Comparison of ENCODE assay signal across 18 mouse cellular contexts in the genomic region with DNA sequence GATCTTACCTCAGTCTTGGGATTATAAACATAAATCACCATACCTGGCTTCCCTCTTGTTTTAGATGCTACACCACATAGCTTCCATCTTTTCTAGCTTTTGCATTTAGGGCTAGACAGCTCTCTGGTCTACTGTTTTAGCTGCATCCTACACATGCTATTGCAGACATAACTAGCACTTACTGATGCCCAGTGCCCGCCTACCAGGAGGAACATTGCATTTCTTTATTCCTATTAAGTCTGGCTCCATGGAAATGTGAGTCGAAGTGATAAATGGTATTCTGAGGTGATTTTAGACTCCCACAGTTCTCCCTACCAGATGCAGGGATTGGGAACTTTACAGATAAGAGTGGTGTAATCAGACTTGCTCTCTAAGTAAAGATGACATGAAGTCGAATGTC.
DNase-seq lines count a peak whose midpoint lies in the region; TF ChIP-seq lines count a peak whose summit lies in the region.
"Had no signal": no experiment of that assay in that cellular context is flagged by ENCODE, and none has a peak within 500 bp of the region (broad histone marks: within the 10 kb centered on the region; RNA-seq: fewer than 3 reads in every experiment).

No protein-coding gene starts in this region.

- no peaks in the 10 kb centered on the region for H3K27me3 ChIP-seq in MEL (ENCODE audit: control insufficient read depth in 1 of 2, insufficient read depth in 2 of 2, low read length in 2 of 2)
- H3K27me3 ChIP-seq: embryonic facial prominence, embryonic 12.5 days; forebrain, embryonic 15.5 days; heart, embryonic 15.5 days had no signal

- no peak overlapping the region for H3K4me3 ChIP-seq in MEL (ENCODE audit: control insufficient read depth in 1 of 2, insufficient read depth in 1 of 2, low read depth in 2 of 2, low read length in 2 of 2)
- no peak overlapping the region for H3K4me3 ChIP-seq in cortical plate, adult 2 months (ENCODE audit: insufficient read depth, low read length)
- H3K4me3 ChIP-seq: embryonic facial prominence, embryonic 12.5 days; forebrain, embryonic 15.5 days; heart, embryonic 15.5 days; hindbrain, embryonic 10.5 days had no signal

- no peak overlapping the region for H3K9ac ChIP-seq in MEL (ENCODE audit: control insufficient read depth, low read depth, low read length, poor library complexity, severe bottlenecking)
- H3K9ac ChIP-seq: embryonic facial prominence, embryonic 12.5 days; forebrain, embryonic 15.5 days; heart, embryonic 15.5 days; hindbrain, embryonic 14.5 days had no signal

- H3K36me3 ChIP-seq in MEL (ENCODE audit: control insufficient read depth in 1 of 2, insufficient read depth in 2 of 2, low read length in 2 of 2): peaks cover 0 to 41% of the 10 kb centered on the region in 2 experiments; a peak in 2 of 4 replicates
- H3K36me3 ChIP-seq: embryonic facial prominence, embryonic 12.5 days; forebrain, embryonic 15.5 days; heart, embryonic 15.5 days; hindbrain, embryonic 10.5 days had no signal

- TF ChIP-seq CTCF in MEL (IDR thresholded peaks at IDR 0.05 in 2 of 3, conservative IDR thresholded peaks at IDR 0.05 in 1 of 3; ENCODE audit: control insufficient read depth in 1 of 3, insufficient read depth in 1 of 3, low read depth in 2 of 3, low read length in 3 of 3, poor library complexity in 1 of 3, severe bottlenecking in 1 of 3): no peak
- TF ChIP-seq CTCF in cortical plate, adult 2 months (IDR thresholded peaks at IDR 0.05; ENCODE audit: extremely low read depth, insufficient read depth, low read length): no peak

- no peak for TF ChIP-seq POLR2A in MEL (IDR thresholded peaks at IDR 0.05; ENCODE audit: control insufficient read depth in 1 of 2, insufficient read depth in 1 of 2, low read depth in 1 of 2, low read length in 2 of 2, poor library complexity in 1 of 2)
- TF ChIP-seq POLR2A in cortical plate, adult 2 months (IDR thresholded peaks at IDR 0.05; ENCODE audit: extremely low read depth, insufficient read depth, low read length): no peak

- TF ChIP-seq RAD21 in MEL (IDR thresholded peaks at IDR 0.05; ENCODE audit: low read depth, low read length): no peak

- peak overlapping the region; percentile 66 for H3K27ac ChIP-seq in MEL (ENCODE audit: control insufficient read depth, low read depth, low read length)
- H3K27ac ChIP-seq in cortical plate, adult 2 months (ENCODE audit: insufficient read depth, low read length): peak overlapping the region; percentile 28; the same call in 1 of the 2 replicates
- H3K27ac ChIP-seq: embryonic facial prominence, embryonic 12.5 days; forebrain, embryonic 15.5 days; heart, embryonic 15.5 days; hindbrain, embryonic 10.5 days; hindbrain, embryonic 14.5 days had no signal

- peaks cover 4% of the 10 kb centered on the region for H3K79me2 ChIP-seq in MEL (ENCODE audit: control insufficient read depth, insufficient read depth, low read length, poor library complexity)

- no peaks in the 10 kb centered on the region for H3K9me3 ChIP-seq in MEL (replicated peaks; ENCODE audit: insufficient read depth, low read length)
- H3K9me3 ChIP-seq: embryonic facial prominence, embryonic 12.5 days; forebrain, embryonic 15.5 days; heart, embryonic 15.5 days; hindbrain, embryonic 10.5 days had no signal

- intact Hi-C loops in left cerebral cortex, postnatal 4 days (cut with DNase I): no loop called here

- H3K4me1 ChIP-seq in MEL (ENCODE audit: control insufficient read depth in 1 of 2, insufficient read depth in 2 of 2, low read length in 2 of 2): peaks cover 11 to 50% of the 10 kb centered on the region in 2 experiments
- peaks cover 2% of the 10 kb centered on the region for H3K4me1 ChIP-seq in cortical plate, adult 2 months (ENCODE audit: control insufficient read depth, insufficient read depth, low read length)

- peak; percentile 14 for DNase-seq in left cerebral cortex, adult 11 months (ENCODE audit: low spot score)
- DNase-seq in left cerebral cortex, postnatal 4 days: no peak
- DNase-seq in MEL (ENCODE audit: low read depth, low spot score): no peak
- peak; percentile 47 for DNase-seq in telencephalon, adult 2 months (ENCODE audit: low read depth, low spot score)
- DNase-seq in heart, adult 9 months (ENCODE audit: low spot score in 2 of 2): no peak
- DNase-seq: adrenal gland, adult 2 months; adrenal gland, postnatal 25 days; cerebellum, adult 2 months; cerebellum, postnatal 14 days; gastrocnemius, postnatal 36 days; heart, adult 11 months; heart, postnatal 14 days had no signal

- TF ChIP-seq EP300 in MEL (IDR thresholded peaks at IDR 0.05; ENCODE audit: low read depth in 1 of 2, low read length in 2 of 2): no peak

TF ChIP-seq in MEL, 35 proteins besides CTCF, POLR2A, EP300 and RAD21:
- TF ChIP-seq MAZ (IDR thresholded peaks at IDR 0.05; ENCODE audit: low read depth, low read length) (no peak), GATA1 (IDR thresholded peaks at IDR 0.05; ENCODE audit: low read depth, low read length) (peak; percentile 17; the same call in 1 of the 2 replicates), SMC3 (IDR thresholded peaks at IDR 0.05; ENCODE audit: low read depth, low read length) (no peak), HCFC1 (IDR thresholded peaks at IDR 0.05; ENCODE audit: low read depth, low read length) (no peak), TBP (IDR thresholded peaks at IDR 0.05; ENCODE audit: low read depth, low read length) (no peak), TAL1 (IDR thresholded peaks at IDR 0.05; ENCODE audit: low read length) (no peak), ZKSCAN1 (IDR thresholded peaks at IDR 0.05; ENCODE audit: low read depth, low read length) (no peak), USF2 (IDR thresholded peaks at IDR 0.05; ENCODE audit: borderline replicate concordance in 1 of 2, insufficient read depth in 1 of 2, low read depth in 1 of 2, low read length in 2 of 2) (no peak), RCOR1 (IDR thresholded peaks at IDR 0.05; ENCODE audit: low read depth, low read length) (no peak), TCF12 (IDR thresholded peaks at IDR 0.05; ENCODE audit: low read depth, low read length) (0 out of 2 replicates have a peak, but pooled peaks have one; percentile 33), ZMIZ1 (IDR thresholded peaks at IDR 0.05; ENCODE audit: low read depth, low read length) (no peak), KAT2A (conservative IDR thresholded peaks at IDR 0.05; ENCODE audit: low read depth, low read length) (no peak), MAX (IDR thresholded peaks at IDR 0.05; ENCODE audit: low read length) (no peak), MYC (IDR thresholded peaks at IDR 0.05; ENCODE audit: low read depth, low read length) (no peak), MAFK (IDR thresholded peaks at IDR 0.05; ENCODE audit: borderline replicate concordance, low read depth, low read length) (no peak), ETS1 (IDR thresholded peaks at IDR 0.05; ENCODE audit: low read depth, low read length) (no peak)
TF ChIP-seq in MEL: peak in this region for 2.

Comparison
In these comparisons a context has a peak if more than half of its experiments do, and no peak if none do; other contexts are left out.
1. DNase-seq: peak in left cerebral cortex, adult 11 months (single experiment) and telencephalon, adult 2 months (single experiment); none in left cerebral cortex, postnatal 4 days (single experiment), MEL (single experiment) and heart, adult 9 months (0 of 2).